Mouse (Mus musculus): ENCODE measurements at regions not wholly inside any gene's neighbourhood (a gene's known extent, or its start where the extent isn't known, plus 50 kb on each side); places are given as distances from the start of the nearest gene placed in this dataset.

GRCm38 (mm10) chr2:159621261-159621660 is 712.7 kb downstream of the Gm826 start:
- TF ChIP-seq CTCF (IDR thresholded peaks at IDR 0.05; ENCODE audit: insufficient read depth, low read length) = no peak
- TF ChIP-seq POLR2A (IDR thresholded peaks at IDR 0.05; ENCODE audit: borderline replicate concordance, extremely low read depth, low read depth, low read length) = no peak
